Mouse (Mus musculus) olfactory bulb, adult 2 months (tissue): ENCODE measurements around the gene Gng10. TPM values are rescaled to one million over a fixed set of nuclear protein-coding genes. Genes with fewer than 3 reads are reported as not detected.
A peak's percentile ranks its signal among the peaks of the same experiment; 100 is the strongest.

Experiments used
- H3K27ac ChIP-seq: fragments of 200-500 bp; 2 replicates; pipeline ENCODE4 v1.5.1; 2012; ENCODE audit warnings: low read depth, low read length; ENCODE audit not compliant: insufficient read depth
- H3K4me1 ChIP-seq: fragments of 200-500 bp; 2 replicates; pipeline ENCODE4 v1.6.1; 2012; ENCODE audit warnings: low read length; ENCODE audit not compliant: control insufficient read depth, insufficient read depth
- H3K4me3 ChIP-seq: fragments of 200-500 bp; 2 replicates; pipeline ENCODE4 v1.5.1; 2012; ENCODE audit warnings: mild to moderate bottlenecking, low read depth, low read length, moderate library complexity; ENCODE audit not compliant: insufficient read depth
- CTCF ChIP-seq: fragments of 200-500 bp; IDR thresholded peaks from 2 replicates; pipeline ENCODE4 v1.5.1; 2012; ENCODE audit warnings: low read depth, mild to moderate bottlenecking, low read length, moderate library complexity; ENCODE audit not compliant: insufficient read depth
- POLR2A ChIP-seq: fragments of 200-500 bp; IDR thresholded peaks from 2 replicates; pipeline ENCODE4 v1.6.1; 2012; ENCODE audit warnings: mild to moderate bottlenecking, low read depth, low read length, moderate library complexity; ENCODE audit not compliant: insufficient read depth
- WGBS: fragments of 180-500 bp; shearing (Covaris S2); methylation state at CpG from one replicate; pipeline ENCODE4 v1.1.7; 2018; 5-methylcytosine and 5-hydroxymethylcytosine counted together
- polyA plus RNA-seq: library from polyadenylated mRNA; stranded (reverse); fragments of >200 nt; gene quantifications from 2 replicates; pipeline ENCODE4 v1.2.4, GENCODE M21; 2012; ENCODE audit warnings: low replicate concordance; ENCODE audit not compliant: missing spikeins, insufficient read depth, insufficient read length

Gng10 gene
- polyA plus RNA-seq, 1 experiment, result not detected

DNA sequence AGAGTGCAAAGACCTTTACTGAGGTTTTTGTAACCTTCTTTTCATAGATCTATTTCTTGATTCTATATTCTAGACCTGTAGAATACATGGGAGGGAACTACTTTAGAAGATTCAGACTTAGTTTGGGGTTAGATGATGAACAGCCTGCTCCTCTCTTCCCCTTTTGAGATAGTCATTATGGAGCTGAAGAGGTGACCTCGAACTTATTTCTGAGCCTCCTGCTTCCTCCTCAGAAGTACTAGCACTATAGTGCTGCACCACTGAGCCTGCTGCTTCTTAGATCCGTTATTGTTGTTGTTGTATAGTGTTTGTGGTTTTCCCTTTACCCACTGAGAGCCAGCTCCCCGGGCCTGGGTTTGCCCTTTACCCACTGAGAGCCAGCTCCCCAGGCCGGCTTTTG, 25.2 kb upstream of the Gng10 start:
- no peak overlapping the region for H3K4me3 ChIP-seq
- no peak for TF ChIP-seq POLR2A
- TF ChIP-seq CTCF, result no peak
- H3K27ac ChIP-seq, result no peak overlapping the region
- H3K4me1 ChIP-seq, result peaks cover 5% of the 10 kb centered on the region
- 52% methylated on average over 4 of the region's 4 CpGs for WGBS

DNA sequence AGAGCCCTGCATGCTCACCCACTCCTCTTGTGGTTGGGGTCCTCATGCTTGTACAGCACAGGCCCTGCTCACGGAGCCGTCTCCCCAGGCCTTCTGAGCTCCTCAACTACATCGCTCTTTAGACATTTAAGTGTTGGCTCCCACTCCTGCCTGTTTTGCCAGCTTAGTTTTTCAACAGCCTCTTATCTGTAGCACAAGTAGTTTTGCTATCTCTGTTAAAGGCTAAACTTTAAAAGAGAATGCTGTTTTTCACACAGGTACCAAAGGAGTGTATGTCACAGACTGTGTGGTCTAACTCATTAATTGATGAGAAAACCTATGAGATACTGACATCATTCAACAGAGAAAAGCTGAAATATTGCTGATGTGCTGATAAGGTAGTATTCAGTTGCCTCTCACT, 23.4 kb upstream of the Gng10 start:
- no peak for TF ChIP-seq CTCF
- TF ChIP-seq POLR2A, result no peak
- Histone ChIP-seq H3K4me1 (peaks cover 4% of the 10 kb centered on the region), H3K27ac (no peak overlapping the region), H3K4me3 (no peak overlapping the region)
- 55% methylated on average over 3 of the region's 3 CpGs for WGBS

DNA sequence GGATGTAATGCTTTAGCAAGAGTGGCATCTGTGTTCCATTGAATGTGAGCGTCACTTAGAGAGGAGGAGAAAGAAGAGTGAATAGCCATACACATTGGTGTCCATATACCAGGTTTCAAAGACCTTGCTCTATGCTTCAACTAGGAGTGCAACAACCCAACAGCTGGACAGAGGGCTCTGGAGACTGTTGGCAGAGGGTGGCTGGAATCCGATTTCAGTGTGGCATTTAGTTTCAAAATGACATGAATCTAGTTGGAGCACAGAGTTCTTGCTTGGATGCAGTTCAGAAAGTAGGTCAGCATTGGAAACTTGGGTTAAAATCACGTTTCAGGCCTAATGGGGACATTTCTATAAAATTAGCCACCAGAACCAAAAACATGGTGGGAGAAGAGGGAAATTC, 19.7 kb upstream of the Gng10 start:
- Histone ChIP-seq H3K4me3 (no peak overlapping the region), H3K4me1 (peaks cover 8% of the 10 kb centered on the region), H3K27ac (no peak overlapping the region)
- TF ChIP-seq POLR2A (no peak), CTCF (no peak)
- WGBS, result 84% methylated on average over 3 of the region's 3 CpGs

DNA sequence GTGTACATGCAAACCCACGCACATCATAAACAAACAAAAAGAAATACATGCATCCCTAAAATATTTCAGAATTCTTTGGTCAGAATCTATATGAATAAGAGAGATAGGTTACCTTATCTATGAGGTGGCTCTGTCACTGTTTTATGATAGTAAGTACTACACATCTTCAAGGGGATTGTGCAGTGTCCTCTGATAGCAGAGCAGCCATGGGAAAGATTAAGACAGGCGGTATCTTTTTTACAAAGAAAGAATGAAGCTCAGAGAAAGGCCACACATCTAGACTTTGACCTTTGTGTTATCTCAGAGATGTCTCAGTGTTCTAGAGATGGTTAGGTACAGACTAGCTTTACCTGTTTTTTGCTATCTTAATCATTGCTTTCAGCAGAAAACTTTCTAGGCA, 18.0 kb upstream of the Gng10 start:
- Histone ChIP-seq H3K4me1 (peaks cover 5% of the 10 kb centered on the region; the same call in 1 of the 2 replicates), H3K4me3 (no peak overlapping the region), H3K27ac (no peak overlapping the region)
- 89% methylated on average over 2 of the region's 2 CpGs for WGBS
- TF ChIP-seq CTCF (no peak), POLR2A (no peak)

DNA sequence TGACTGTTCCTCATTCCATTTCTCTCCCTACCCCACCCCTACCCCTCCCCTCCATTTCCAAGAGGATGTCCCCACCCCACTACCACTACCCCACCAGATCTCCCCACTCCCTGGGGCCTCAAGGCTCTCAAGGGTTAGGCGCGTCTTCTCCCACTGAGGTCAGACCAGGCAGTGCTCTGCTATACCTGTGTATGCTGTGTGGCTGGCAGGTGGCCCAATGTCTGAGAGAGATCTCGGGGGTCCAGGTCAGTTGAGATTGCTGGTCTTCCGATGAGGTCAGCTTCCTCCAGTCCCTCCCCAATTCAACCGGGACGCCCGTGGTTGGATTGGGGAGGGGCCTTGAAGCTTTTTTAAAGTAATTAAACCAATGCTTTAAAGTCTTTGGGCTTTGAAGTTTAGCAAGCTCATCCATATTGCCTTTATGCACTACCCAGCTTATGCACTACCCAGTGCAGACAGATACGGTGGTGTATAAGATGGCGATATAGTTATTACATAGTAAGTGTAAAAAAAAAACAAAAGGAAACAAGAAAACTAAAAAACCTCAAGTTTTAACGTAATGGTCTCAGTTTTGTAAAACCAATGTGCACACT, 467 bp upstream of the Gng10 start:
- Histone ChIP-seq H3K27ac (no peak overlapping the region), H3K4me1 (peaks cover 14% of the 10 kb centered on the region), H3K4me3 (peak overlapping the region; percentile 93; the same call in 1 of the 2 replicates)
- TF ChIP-seq POLR2A (no peak), CTCF (no peak)
- 55% methylated on average over 10 of the region's 10 CpGs for WGBS

DNA sequence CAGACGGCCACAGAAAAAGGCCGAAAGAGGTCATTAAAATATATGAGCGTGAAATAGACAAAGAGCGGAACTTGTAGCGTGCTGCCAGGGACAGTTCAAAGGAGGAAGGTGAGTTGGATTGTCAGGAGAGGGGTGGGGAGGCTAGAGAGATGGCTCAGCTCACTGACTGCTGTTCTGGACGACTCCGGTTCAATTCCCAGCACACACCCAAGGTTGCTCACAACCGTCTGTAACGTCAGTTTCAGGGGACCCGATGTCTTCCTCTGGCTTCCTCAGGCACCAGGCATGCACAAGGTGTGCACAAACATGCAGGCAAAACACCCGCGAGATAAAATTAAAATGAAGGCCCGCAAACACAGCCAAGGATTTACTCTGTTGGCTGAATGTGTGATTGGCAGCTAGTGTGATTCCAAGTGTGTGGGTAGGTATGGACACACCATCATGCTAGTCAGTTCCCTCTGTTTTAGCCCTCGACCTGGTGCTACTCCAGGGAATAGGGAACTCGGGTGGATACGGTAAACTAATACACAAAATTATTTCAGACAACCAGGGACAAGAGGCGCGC, 980 bp downstream of the Gng10 start:
- Histone ChIP-seq H3K4me1 (peaks cover 14% of the 10 kb centered on the region), H3K27ac (peak overlapping the region; percentile 89; the same call in 1 of the 2 replicates), H3K4me3 (peak overlapping the region; percentile 93)
- TF ChIP-seq POLR2A, result no peak
- TF ChIP-seq CTCF, result no peak
- 43% methylated on average over 18 of the region's 18 CpGs for WGBS

DNA sequence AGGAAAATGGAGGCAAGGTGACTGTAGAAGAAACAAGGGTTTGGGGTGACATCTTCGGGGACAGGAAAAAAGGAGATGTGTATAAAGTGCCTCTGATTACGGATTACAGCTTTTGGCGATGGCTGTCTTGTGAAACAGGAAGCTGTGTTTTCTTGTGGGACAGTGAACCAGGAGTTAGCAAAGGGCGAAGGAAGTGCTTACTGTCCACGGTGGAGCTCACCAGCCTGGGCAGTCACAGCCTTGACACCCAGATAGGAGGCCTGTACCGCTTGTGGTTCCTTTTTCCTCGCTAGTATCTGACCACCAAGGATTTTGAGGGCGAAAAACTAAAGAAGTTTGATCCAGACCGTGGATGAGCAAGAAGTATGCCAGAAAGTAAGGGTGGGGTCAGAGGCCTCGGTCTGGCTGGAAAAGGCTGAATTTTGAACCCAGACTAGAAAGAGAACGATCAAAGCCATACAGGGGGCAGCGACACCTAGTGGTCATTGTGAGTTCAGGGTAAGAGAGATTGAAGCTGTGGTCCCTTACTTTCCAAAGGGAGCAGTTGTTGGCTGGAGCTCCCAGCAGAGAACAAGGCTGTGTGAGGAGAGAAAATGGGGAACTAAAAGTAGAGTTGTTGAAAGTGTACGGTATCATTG, 1.7 kb downstream of the Gng10 start:
- peak; percentile 40; the same call in 1 of the 2 replicates for TF ChIP-seq CTCF
- no peak for TF ChIP-seq POLR2A
- peak overlapping the region; percentile 12; the same call in 1 of the 2 replicates for H3K4me3 ChIP-seq
- H3K27ac ChIP-seq, result no peak overlapping the region
- WGBS, result 46% methylated on average over 13 of the region's 13 CpGs
- H3K4me1 ChIP-seq, result peaks cover 14% of the 10 kb centered on the region

DNA sequence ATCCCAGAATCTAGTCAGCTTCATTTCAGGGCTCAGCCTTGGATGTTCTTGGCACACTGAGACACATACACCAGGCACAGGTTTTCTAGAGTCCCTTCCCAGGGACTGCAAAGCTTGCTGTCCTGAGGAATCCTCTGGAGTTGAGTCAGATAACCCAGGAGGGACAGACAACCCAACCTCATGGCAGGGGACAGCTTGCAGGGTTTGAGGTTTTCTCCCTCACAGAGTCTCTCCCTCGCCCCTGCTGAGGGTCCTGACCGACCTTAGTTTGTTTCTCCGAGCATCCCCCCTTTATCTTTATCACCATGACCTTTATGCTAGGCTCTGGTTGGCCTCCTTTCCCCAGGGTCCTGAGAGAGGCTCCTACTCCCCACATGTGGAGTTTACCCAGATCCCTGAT, 2.6 kb downstream of the Gng10 start:
- WGBS, result 96% methylated on average over 3 of the region's 3 CpGs
- Histone ChIP-seq H3K4me1 (peaks cover 14% of the 10 kb centered on the region), H3K4me3 (no peak overlapping the region), H3K27ac (no peak overlapping the region)
- TF ChIP-seq POLR2A (no peak), CTCF (no peak)

DNA sequence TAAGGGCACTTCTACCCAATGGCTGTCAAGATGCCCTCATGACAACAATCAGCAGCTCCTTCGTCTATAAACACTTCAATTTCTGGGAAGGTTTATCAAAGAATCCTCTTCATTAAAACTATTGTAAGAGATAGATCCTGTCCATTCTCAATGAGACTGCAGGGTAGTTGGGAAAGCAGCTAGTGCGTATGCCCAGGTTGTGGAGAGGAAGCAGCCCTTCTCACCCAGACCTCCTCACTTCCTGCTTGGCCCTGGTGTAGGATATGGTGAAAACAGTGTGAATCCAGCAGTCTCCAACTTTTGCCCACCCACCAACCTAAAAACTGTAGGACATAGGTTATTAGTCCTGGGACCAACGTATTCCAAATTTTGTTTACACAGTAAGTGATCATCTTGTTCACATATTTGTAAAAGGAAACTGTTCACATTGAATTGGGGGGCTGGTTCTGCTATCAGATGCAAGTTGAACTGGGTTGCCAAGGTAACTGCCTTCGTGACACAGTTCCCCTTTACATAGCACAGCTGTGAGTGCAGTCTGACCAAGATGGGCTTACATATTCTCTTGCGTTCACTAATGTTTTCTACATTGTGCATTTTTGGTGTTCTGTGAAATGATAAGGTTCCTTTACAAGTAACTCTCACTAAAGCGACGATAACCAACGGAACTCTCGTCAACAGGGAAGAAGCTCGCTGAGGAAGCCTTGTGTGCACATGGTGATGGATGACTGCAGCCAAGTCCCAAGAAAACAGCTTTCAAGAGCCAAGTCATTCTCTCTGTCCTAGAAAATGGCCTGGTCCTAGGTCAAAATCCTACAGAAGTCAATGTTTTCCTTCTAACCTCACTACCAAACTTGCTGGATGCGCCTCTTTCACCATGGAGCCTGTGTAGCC, 5.8 kb downstream of the Gng10 start:
- WGBS, result 81% methylated on average over 11 of the region's 11 CpGs
- no peak for TF ChIP-seq POLR2A
- no peak for TF ChIP-seq CTCF
- peaks cover 11% of the 10 kb centered on the region for H3K4me1 ChIP-seq
- H3K4me3 ChIP-seq, result no peak overlapping the region
- no peak overlapping the region for H3K27ac ChIP-seq
